Mouse (Mus musculus): Measurements from ENCODE around the gene Hyal2. TPM values are rescaled to one million over a fixed set of nuclear protein-coding genes. Genes with fewer than 3 reads are reported as not detected.

Gene Hyal2
- polyA plus RNA-seq, 1 experiment, result 9.7 TPM

GRCm38 (mm10) chr9:107596619-107597569 is 29.1 kb downstream of the Hyal2 start:
- no peak overlapping the region for H3K27ac ChIP-seq (ENCODE audit: insufficient read depth, low read length)
- TF ChIP-seq CTCF (IDR thresholded peaks at IDR 0.05; ENCODE audit: extremely low read depth, insufficient read depth, low read length) (no peak), POLR2A (IDR thresholded peaks at IDR 0.05; ENCODE audit: extremely low read depth, insufficient read depth, low read length) (no peak)
- H3K4me3 ChIP-seq (ENCODE audit: insufficient read depth, low read length), result no peak overlapping the region
- H3K4me1 ChIP-seq (ENCODE audit: control insufficient read depth, insufficient read depth, low read length), result no peaks in the 10 kb centered on the region

GRCm38 (mm10) chr9:107598385-107598784 is 30.6 kb downstream of the Hyal2 start:
- Histone ChIP-seq H3K4me3 (ENCODE audit: insufficient read depth, low read length) (no peak overlapping the region), H3K4me1 (ENCODE audit: control insufficient read depth, insufficient read depth, low read length) (no peaks in the 10 kb centered on the region; the same call in 1 of the 2 replicates), H3K27ac (ENCODE audit: insufficient read depth, low read length) (no peak overlapping the region)
- TF ChIP-seq POLR2A (IDR thresholded peaks at IDR 0.05; ENCODE audit: extremely low read depth, insufficient read depth, low read length) (no peak), CTCF (IDR thresholded peaks at IDR 0.05; ENCODE audit: extremely low read depth, insufficient read depth, low read length) (no peak)

- Histone ChIP-seq H3K4me1 (ENCODE audit: control insufficient read depth, insufficient read depth, low read length) (no peaks in the 10 kb centered on the region; the same call in 1 of the 2 replicates), H3K4me3 (ENCODE audit: insufficient read depth, low read length) (no peak overlapping the region), H3K27ac (ENCODE audit: insufficient read depth, low read length) (no peak overlapping the region)
- TF ChIP-seq CTCF (IDR thresholded peaks at IDR 0.05; ENCODE audit: extremely low read depth, insufficient read depth, low read length) (no peak), POLR2A (IDR thresholded peaks at IDR 0.05; ENCODE audit: extremely low read depth, insufficient read depth, low read length) (no peak)
These were observed 31.7 kb downstream of the Hyal2 start for GRCm38 (mm10) chr9:107599433-107599832.

DNA sequence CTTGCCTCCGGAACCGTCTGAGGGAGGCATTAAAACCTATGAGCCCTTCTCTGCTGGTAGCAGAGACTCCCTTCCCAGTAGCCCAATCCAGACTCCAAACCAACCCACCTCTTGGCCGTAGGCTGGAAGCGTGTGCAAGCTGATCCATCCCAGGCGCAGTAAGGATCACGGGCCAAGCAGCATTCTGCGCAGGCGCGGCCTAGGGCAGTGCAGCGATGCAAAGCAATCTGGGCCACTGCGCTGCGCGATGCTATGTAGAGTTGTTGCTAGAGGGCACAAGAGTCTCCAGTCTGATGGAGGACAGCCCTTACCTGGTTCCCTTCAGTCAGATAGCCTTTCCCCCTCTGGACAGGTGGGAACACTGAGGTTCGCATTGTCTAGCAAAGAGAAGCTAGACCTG is 32.1 kb downstream of the Hyal2 start:
- TF ChIP-seq CTCF (IDR thresholded peaks at IDR 0.05; ENCODE audit: extremely low read depth, insufficient read depth, low read length) (no peak), POLR2A (IDR thresholded peaks at IDR 0.05; ENCODE audit: extremely low read depth, insufficient read depth, low read length) (no peak)
- no peak overlapping the region for H3K27ac ChIP-seq (ENCODE audit: insufficient read depth, low read length)
- no peaks in the 10 kb centered on the region; the same call in 1 of the 2 replicates for H3K4me1 ChIP-seq (ENCODE audit: control insufficient read depth, insufficient read depth, low read length)
- no peak overlapping the region for H3K4me3 ChIP-seq (ENCODE audit: insufficient read depth, low read length)

- Histone ChIP-seq H3K4me3 (ENCODE audit: insufficient read depth, low read length) (no peak overlapping the region), H3K4me1 (ENCODE audit: control insufficient read depth, insufficient read depth, low read length) (no peaks in the 10 kb centered on the region; the same call in 1 of the 2 replicates), H3K27ac (ENCODE audit: insufficient read depth, low read length) (no peak overlapping the region)
- TF ChIP-seq CTCF (IDR thresholded peaks at IDR 0.05; ENCODE audit: extremely low read depth, insufficient read depth, low read length) (0 out of 2 replicates have a peak, but pooled peaks have one; percentile 14), POLR2A (IDR thresholded peaks at IDR 0.05; ENCODE audit: extremely low read depth, insufficient read depth, low read length) (no peak)
These were observed 33.0 kb downstream of the Hyal2 start for GRCm38 (mm10) chr9:107600745-107601144.

GRCm38 (mm10) chr9:107601275-107601674 is 33.5 kb downstream of the Hyal2 start:
- Histone ChIP-seq H3K4me1 (ENCODE audit: control insufficient read depth, insufficient read depth, low read length) (no peaks in the 10 kb centered on the region; the same call in 1 of the 2 replicates), H3K27ac (ENCODE audit: insufficient read depth, low read length) (no peak overlapping the region), H3K4me3 (ENCODE audit: insufficient read depth, low read length) (no peak overlapping the region)
- TF ChIP-seq POLR2A (IDR thresholded peaks at IDR 0.05; ENCODE audit: extremely low read depth, insufficient read depth, low read length) (no peak), CTCF (IDR thresholded peaks at IDR 0.05; ENCODE audit: extremely low read depth, insufficient read depth, low read length) (no peak)

DNA sequence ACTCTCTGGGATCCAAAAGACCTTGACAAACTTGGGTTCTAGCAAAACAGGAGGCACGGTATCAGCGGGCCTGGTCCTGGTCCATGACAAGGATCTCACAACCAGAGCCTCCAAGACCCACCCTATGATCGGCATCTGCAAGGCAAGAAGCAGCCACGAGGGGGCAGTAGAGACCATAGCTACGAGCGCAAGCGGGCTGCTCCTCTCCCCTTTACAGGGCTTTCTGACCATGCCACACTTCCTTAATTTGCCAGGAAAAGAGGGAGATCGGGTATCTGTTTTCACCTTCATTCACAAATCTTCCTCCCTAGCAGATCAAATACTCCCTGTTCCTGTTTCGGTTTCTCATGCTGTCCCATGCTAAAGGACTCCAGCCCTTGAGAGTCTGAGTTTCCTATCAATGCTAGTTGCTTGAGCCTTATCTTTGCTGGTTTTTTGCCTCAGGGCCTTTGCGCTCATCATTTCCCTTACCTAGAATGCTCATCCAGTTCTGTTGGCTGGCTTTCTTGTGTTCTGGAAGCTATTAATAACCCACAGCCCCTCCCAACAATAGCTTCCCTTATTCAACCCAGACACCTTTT is 34.4 kb downstream of the Hyal2 start:
- TF ChIP-seq POLR2A (IDR thresholded peaks at IDR 0.05; ENCODE audit: extremely low read depth, insufficient read depth, low read length), result no peak
- TF ChIP-seq CTCF (IDR thresholded peaks at IDR 0.05; ENCODE audit: extremely low read depth, insufficient read depth, low read length), result peak; percentile 96
- no peak overlapping the region for H3K4me3 ChIP-seq (ENCODE audit: insufficient read depth, low read length)
- no peaks in the 10 kb centered on the region; the same call in 1 of the 2 replicates for H3K4me1 ChIP-seq (ENCODE audit: control insufficient read depth, insufficient read depth, low read length)
- H3K27ac ChIP-seq (ENCODE audit: insufficient read depth, low read length), result no peak overlapping the region

DNA sequence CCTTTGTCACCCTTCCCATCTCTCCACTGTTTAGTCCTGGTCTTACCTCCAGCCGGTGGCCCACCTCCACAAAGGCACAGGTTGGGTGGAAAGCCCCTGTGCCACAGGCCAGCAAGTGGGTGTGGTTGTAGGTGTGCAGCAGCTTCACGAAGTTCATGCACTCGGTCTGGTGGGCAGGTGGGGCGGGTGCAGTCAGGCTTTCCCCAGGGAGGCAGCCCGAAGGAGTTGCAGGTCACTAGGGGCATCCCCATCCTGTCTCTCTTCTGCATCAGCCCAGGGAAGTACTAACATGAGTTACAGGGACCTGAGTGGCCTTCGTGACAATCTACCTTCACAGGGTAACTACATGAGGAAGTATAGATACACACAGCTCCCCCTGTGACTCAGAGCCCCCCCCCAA is 35.5 kb downstream of the Hyal2 start:
- Histone ChIP-seq H3K4me3 (ENCODE audit: insufficient read depth, low read length) (no peak overlapping the region), H3K4me1 (ENCODE audit: control insufficient read depth, insufficient read depth, low read length) (no peaks in the 10 kb centered on the region; the same call in 1 of the 2 replicates), H3K27ac (ENCODE audit: insufficient read depth, low read length) (no peak overlapping the region)
- TF ChIP-seq CTCF (IDR thresholded peaks at IDR 0.05; ENCODE audit: extremely low read depth, insufficient read depth, low read length), result no peak
- TF ChIP-seq POLR2A (IDR thresholded peaks at IDR 0.05; ENCODE audit: extremely low read depth, insufficient read depth, low read length), result no peak

DNA sequence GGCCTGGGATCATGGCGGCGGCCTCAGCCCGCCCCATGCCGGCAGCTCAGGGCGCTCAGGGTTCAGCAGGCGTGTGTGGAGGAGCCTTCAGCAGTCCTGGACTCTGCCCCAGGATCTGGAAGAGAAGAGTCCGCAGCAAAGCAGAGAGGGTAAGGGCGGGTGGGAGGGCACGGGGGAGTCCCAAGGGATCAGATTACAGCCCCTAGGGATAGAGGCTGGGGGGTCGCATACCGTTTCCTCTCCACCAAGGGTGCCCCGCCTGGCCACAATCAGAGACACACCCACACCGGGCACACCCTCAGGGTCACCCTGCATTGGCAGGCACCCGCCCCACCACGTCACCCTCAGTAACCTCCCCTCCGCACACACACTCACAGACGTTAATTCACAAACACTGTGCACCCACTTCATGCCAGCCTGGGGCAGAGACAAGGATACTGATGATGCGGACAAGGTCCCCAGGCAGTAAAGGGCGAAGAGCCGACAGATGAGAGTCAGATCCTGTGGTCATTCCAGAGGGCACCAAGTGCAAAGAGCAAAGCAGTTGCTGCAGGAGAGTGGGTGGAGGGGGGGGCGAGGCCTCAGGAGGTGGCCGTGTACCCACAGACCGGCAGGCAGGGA is 37.4 kb downstream of the Hyal2 start:
- Histone ChIP-seq H3K27ac (ENCODE audit: insufficient read depth, low read length) (no peak overlapping the region), H3K4me1 (ENCODE audit: control insufficient read depth, insufficient read depth, low read length) (no peaks in the 10 kb centered on the region; the same call in 1 of the 2 replicates), H3K4me3 (ENCODE audit: insufficient read depth, low read length) (no peak overlapping the region)
- TF ChIP-seq POLR2A (IDR thresholded peaks at IDR 0.05; ENCODE audit: extremely low read depth, insufficient read depth, low read length), result no peak
